Mouse (Mus musculus): ENCODE data around the gene Siglech. TPM values are rescaled to one million over a fixed set of nuclear protein-coding genes. Genes with fewer than 3 reads are reported as not detected.

The Siglech gene
- total and polyA plus RNA-seq, 3 experiments, result 0.61 TPM; not detected in 2

DNA sequence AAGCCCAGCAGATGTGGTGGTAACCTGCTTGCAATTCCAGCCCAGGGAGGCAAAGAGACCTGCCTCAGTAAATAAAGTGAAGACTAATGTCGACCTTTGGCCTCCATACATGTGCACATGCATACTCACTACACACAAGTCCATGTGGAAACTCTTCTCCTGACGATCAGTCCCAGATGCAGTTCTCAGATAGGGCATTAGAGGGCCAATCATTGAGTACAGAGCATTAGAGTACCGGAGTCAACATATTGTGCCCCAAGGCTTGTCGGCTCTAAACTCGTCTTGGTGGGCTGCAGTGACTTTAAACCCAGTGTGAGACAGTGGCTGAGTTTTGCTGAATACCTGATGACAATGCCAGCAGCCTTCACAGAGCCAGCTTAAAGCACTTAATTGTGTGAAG lies 56.5 kb downstream of the Siglech start:
- Histone ChIP-seq H3K9ac (ENCODE audit: low read depth, low read length) (no peak overlapping the region), H3K4me1 (ENCODE audit: control insufficient read depth, insufficient read depth, low read length) (no peaks in the 10 kb centered on the region), H3K79me2 (replicated peaks; ENCODE audit: control insufficient read depth, insufficient read depth, low read length) (no peaks in the 10 kb centered on the region), H3K36me3 (ENCODE audit: control insufficient read depth, insufficient read depth, low read length) (no peaks in the 10 kb centered on the region; the same call in 1 of the 2 replicates), H3K27ac (no peak overlapping the region), H3K27me3 (ENCODE audit: control insufficient read depth, insufficient read depth, low read length) (no peaks in the 10 kb centered on the region), H3K4me3 (no peak overlapping the region)
- DNase-seq, result no peak
- 87% methylated on average over 5 of the region's 5 CpGs for WGBS
- intact Hi-C loops (cut with DNase I), result no loop called here
- no peak for TF ChIP-seq CTCF (IDR thresholded peaks at IDR 0.05)
- no peak for TF ChIP-seq EP300 (IDR thresholded peaks at IDR 0.05; ENCODE audit: insufficient read depth, low read depth, low read length)
- TF ChIP-seq POLR2A (IDR thresholded peaks at IDR 0.05; ENCODE audit: insufficient read depth, low read depth, low read length), result no peak

DNA sequence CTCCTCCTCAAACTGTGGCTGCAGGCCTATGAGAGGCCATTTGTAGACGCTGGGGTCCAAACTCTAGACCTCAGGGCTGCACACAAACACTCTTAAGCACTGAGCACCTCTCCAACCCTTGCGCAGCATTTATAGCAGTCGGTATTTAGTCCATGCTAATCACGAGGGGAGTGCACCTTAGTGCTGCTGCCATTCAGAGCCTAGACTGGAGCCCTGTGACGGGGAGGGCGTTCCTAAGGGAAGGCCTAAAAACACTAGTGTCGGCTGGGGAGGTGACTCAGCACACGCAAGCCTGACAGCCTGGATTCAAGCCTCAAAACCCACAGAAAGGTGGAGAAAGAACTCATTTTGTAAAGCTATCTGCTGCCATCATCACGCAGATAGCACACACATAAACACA lies 59.6 kb downstream of the Siglech start:
- intact Hi-C loops (cut with DNase I), result no loop called here
- H3K4me3 ChIP-seq, result no peak overlapping the region
- no peak overlapping the region for H3K27ac ChIP-seq
- H3K4me1 ChIP-seq (ENCODE audit: control insufficient read depth, insufficient read depth, low read length), result no peaks in the 10 kb centered on the region
- TF ChIP-seq POLR2A (IDR thresholded peaks at IDR 0.05; ENCODE audit: insufficient read depth, low read depth, low read length) (no peak), CTCF (IDR thresholded peaks at IDR 0.05) (no peak), EP300 (IDR thresholded peaks at IDR 0.05; ENCODE audit: insufficient read depth, low read depth, low read length) (no peak)
- H3K27me3 ChIP-seq (ENCODE audit: control insufficient read depth, insufficient read depth, low read length), result no peaks in the 10 kb centered on the region
- H3K36me3 ChIP-seq (ENCODE audit: control insufficient read depth, insufficient read depth, low read length), result no peaks in the 10 kb centered on the region; the same call in 1 of the 2 replicates
- no peak overlapping the region for H3K9ac ChIP-seq (ENCODE audit: low read depth, low read length)
- WGBS, result 90% methylated on average over 9 of the region's 9 CpGs
- DNase-seq, result no peak
- H3K79me2 ChIP-seq (replicated peaks; ENCODE audit: control insufficient read depth, insufficient read depth, low read length), result no peaks in the 10 kb centered on the region

Other genes with a start within 250 kb of the Siglech start
- 10 to 100 TPM; 10.2 to 10.3 TPM for gene Tubgcp5, start 26.0 kb downstream of the Siglech start, total RNA-seq (2021)
- gene Tubgcp5, start 26.0 kb downstream of the Siglech start, polyA plus RNA-seq (2012; rRNA removed), result 2.6 and 5.1 TPM in 2 replicates
- gene Cyfip1, start 73.6 kb downstream of the Siglech start, total RNA-seq (2021), result 10 to 100 TPM; 33.8 to 36.1 TPM
- 17.2 and 31.7 TPM in 2 replicates for gene Cyfip1, start 73.6 kb downstream of the Siglech start, polyA plus RNA-seq (2012; rRNA removed)
- 10 to 100 TPM; 37.7 to 39.4 TPM for gene Nipa2, start 194.3 kb downstream of the Siglech start, total RNA-seq (2021)
- 6.9 and 17.0 TPM in 2 replicates for gene Nipa2, start 194.3 kb downstream of the Siglech start, polyA plus RNA-seq (2012; rRNA removed)